Mouse (Mus musculus): ENCODE results near the gene Pknox2. TPM values are rescaled to one million over a fixed set of nuclear protein-coding genes. Genes with fewer than 3 reads are reported as not detected.

Pknox2 gene
- polyA plus RNA-seq, 1 experiment from 2014 or later, result 27.1 TPM

DNA sequence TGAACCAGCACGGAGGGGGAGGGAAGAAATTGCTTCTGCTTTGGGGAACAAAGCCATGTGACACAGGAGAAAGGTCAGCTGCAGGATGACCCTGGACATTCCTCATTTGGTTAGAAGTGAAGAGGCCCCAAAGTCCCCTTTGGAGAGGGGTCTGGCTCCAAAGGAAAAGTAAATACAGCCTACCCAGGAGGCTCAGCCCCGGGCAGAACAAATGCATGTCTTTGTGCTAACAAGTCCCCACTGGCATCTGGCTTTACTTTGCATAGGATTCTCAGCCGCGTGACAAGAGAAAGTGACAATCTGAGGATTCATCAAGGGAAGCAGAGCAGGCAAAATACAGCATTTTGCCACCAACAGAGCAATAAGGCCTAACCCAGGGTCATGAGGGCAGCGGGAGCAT, 54.1 kb downstream of the Pknox2 start:
- Histone ChIP-seq H3K27me3 (no peaks in the 10 kb centered on the region), H3K9ac (peak overlapping the region; percentile 21; the same call in 1 of the 2 replicates), H3K27ac (peak overlapping the region; percentile 38; the same call in 1 of the 2 replicates), H3K4me1 (peaks cover 41% of the 10 kb centered on the region), H3K36me3 (replicated peaks) (no peaks in the 10 kb centered on the region), H3K4me3 (replicated peaks) (no peak overlapping the region), H3K9me3 (no peaks in the 10 kb centered on the region), H3K4me2 (no peak overlapping the region)
- ATAC-seq (ENCODE audit: low FRiP score), result no peak
- 3% methylated on average over 5 of the region's 5 CpGs for WGBS

DNA sequence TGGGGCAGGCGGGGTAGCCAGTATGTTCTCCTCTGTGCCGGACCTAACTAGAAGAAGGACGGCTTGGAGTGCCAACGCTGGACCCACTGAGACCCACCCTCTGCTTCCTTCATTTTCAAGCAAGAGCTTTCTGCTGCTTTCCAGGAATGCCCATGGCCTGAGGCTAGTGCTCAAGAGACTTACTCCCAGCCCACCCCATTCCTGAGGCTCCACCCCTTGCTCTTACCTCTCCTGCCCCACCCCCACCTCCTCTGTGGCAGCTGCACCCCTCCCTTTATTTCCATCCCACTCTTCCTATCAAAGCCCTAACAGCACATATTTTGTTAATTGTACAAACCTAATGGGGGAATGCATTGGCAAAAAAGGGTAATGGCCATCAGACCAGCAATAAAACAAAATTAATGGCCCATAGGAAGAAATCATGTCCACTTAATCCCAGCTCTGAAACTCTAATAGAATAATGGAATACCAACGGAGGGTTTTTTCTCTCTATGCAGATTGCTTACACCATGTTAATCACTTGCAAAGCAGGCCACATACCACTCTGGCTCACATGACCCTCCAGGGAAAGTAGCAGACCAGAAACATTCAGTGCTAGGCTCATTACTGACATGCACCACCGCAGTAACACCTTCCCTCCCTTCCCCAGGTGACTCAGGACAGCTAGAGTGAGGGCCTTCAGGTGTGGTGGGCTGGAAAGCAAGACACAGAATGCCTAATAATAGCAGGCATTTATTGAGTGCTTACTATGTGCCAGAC, 57.1 kb downstream of the Pknox2 start:
- Histone ChIP-seq H3K4me3 (replicated peaks) (no peak overlapping the region), H3K27me3 (no peaks in the 10 kb centered on the region), H3K4me1 (peaks cover 44% of the 10 kb centered on the region), H3K4me2 (0 out of 2 replicates have a peak overlapping the region, but pooled peaks have one; percentile 4), H3K27ac (0 out of 2 replicates have a peak overlapping the region, but pooled peaks have one; percentile 19), H3K36me3 (replicated peaks) (no peaks in the 10 kb centered on the region), H3K9me3 (no peaks in the 10 kb centered on the region), H3K9ac (no peak overlapping the region)
- WGBS, result 26% methylated on average over 6 of the region's 6 CpGs
- ATAC-seq (ENCODE audit: low FRiP score), result peak; percentile 49

DNA sequence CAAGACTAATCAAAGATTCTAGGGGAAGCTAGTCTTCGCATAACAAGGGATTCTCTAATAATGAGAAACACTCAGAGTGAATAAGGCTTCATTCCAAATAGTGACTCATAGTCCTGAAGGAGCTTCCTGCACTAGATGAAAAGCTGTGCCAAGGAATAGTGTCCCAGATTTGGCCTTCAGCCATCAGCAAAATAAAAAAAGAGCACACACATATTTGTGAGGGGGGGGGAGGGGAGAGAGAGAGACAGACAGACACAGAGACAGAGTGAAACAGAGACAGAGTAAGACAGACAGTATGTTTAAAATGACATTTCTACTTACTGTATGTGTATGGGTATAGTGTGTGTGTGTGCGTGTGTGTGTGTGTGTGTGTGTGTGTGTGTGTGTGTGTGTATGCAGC, 61.8 kb downstream of the Pknox2 start:
- peaks cover 5% of the 10 kb centered on the region; the same call in 1 of the 2 replicates for H3K36me3 ChIP-seq (replicated peaks)
- H3K9me3 ChIP-seq, result no peaks in the 10 kb centered on the region
- WGBS, result 61% methylated on average over 2 of the region's 2 CpGs
- no peak overlapping the region for H3K4me3 ChIP-seq (replicated peaks)
- peaks cover 18% of the 10 kb centered on the region for H3K4me1 ChIP-seq
- ATAC-seq (ENCODE audit: low FRiP score), result no peak
- no peak overlapping the region for H3K27ac ChIP-seq
- H3K27me3 ChIP-seq, result no peaks in the 10 kb centered on the region
- no peak overlapping the region for H3K4me2 ChIP-seq
- H3K9ac ChIP-seq, result no peak overlapping the region

DNA sequence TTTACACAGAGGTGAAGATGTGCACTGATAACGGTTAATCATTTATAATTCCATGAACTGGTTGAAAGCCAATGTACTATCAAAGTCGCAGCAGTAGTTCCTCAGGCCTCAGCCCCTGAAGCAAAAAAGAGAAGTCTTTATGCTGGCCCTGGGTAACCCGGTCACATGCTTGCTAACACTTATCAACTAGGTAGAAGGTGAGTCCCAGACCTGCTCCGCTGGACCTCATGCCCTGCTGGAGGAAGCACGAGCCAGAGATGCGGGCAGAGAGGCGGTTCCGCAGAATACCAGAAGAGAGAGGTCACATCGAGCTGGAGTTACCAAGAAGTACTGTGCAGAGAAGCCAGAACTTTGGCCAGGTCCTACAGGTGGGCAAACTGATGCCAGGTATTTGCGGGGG, 65.0 kb downstream of the Pknox2 start:
- WGBS, result 98% methylated on average over 10 of the region's 10 CpGs
- no peak overlapping the region for H3K4me2 ChIP-seq

DNA sequence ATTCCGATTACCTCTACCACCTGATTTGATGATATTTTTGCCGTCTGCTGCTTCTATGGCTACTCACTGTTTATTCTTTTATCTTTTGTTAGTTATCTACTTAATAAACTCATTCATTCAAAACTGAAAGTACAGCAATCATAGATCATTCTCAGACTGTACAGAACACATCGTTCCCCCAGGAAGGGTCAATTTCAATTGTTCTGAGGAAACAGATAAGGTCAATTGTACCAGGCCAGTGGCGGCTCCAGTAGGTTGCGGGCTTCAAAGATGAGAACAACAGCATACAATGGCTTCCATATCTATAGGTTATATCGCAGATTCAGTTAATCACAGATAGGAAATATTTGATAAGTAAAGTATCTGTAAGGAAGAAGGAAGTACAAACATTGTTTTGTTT, 66.9 kb downstream of the Pknox2 start:
- 90% methylated on average over 6 of the region's 6 CpGs for WGBS
- Histone ChIP-seq H3K27ac (no peak overlapping the region), H3K9me3 (no peaks in the 10 kb centered on the region), H3K4me2 (no peak overlapping the region), H3K4me1 (peaks cover 25% of the 10 kb centered on the region), H3K4me3 (replicated peaks) (no peak overlapping the region), H3K36me3 (replicated peaks) (peaks cover 5% of the 10 kb centered on the region; the same call in 1 of the 2 replicates), H3K27me3 (no peaks in the 10 kb centered on the region), H3K9ac (no peak overlapping the region)
- ATAC-seq (ENCODE audit: low FRiP score), result no peak

More for the DNA sequence above, 65.0 kb downstream of the Pknox2 start:
- Histone ChIP-seq H3K9me3 (no peaks in the 10 kb centered on the region), H3K9ac (no peak overlapping the region), H3K36me3 (replicated peaks) (peaks cover 5% of the 10 kb centered on the region; the same call in 1 of the 2 replicates), H3K4me1 (peaks cover 15% of the 10 kb centered on the region), H3K27me3 (no peaks in the 10 kb centered on the region), H3K27ac (no peak overlapping the region), H3K4me3 (replicated peaks) (no peak overlapping the region)
- ATAC-seq (ENCODE audit: low FRiP score), result no peak

DNA sequence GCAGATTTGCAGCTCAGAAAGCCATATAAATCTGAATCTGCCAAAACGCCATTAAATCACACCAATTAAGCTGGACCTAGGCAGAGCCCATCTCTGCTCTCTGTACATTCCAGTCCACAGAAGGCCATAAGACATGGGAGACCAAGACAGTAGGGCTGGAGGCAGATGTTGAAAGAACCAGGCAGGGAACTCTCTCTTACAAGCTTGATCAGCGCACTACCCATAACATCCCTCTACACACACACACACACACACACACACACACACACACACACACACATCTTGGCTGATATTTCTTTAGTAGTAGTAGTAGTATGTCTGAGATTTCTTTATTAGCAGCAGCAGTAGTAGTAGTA, 70.2 kb downstream of the Pknox2 start:
- Histone ChIP-seq H3K36me3 (replicated peaks) (peaks cover 3% of the 10 kb centered on the region; the same call in 1 of the 2 replicates), H3K4me1 (peaks cover 21% of the 10 kb centered on the region), H3K27me3 (no peaks in the 10 kb centered on the region), H3K9me3 (no peaks in the 10 kb centered on the region), H3K27ac (peak overlapping the region; percentile 75), H3K9ac (peak overlapping the region; percentile 33; the same call in 1 of the 2 replicates), H3K4me2 (peak overlapping the region; percentile 35), H3K4me3 (replicated peaks) (0 out of 2 replicates have a peak overlapping the region, but pooled peaks have one; percentile 8)
- peak; percentile 39 for ATAC-seq (ENCODE audit: low FRiP score)
- WGBS, result 45% methylated on average over 2 of the region's 2 CpGs

DNA sequence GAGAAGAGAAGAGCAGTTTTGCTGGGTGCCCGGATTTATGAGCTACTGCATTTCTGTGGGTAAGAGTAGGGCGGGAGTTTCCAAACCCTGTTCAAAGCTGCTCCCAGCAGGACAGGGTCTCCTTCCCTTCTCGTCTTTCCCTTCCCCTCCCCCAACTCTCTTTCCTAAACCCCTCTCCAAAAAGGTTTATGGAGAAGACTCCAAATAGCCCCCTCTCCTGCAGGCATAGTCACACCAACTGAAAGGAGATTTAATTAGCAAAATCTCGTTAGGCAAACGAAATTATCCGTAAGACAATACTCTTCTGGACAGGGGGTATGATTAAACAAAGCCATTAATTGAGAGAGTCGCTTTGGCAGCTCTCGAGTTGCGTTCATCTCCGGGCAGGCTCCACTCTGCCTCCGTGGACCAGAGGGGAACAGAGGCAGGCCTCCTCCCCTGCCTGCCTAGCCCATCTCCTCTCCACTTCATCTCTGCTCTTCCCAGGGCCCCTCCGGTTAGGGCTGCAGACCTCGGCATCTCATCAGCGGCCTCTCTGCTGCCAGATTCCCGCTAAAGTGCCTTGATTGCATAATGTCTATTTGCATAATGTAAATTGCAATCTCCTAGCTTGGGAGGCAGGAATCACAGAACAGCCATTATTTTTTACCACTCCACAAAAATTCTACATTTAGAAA, 70.7 kb downstream of the Pknox2 start:
- ATAC-seq (ENCODE audit: low FRiP score), result peak; percentile 88
- H3K27ac ChIP-seq, result peak overlapping the region; percentile 75
- H3K9me3 ChIP-seq, result no peaks in the 10 kb centered on the region
- H3K27me3 ChIP-seq, result no peaks in the 10 kb centered on the region
- peaks cover 22% of the 10 kb centered on the region for H3K4me1 ChIP-seq
- WGBS, result 2% methylated on average over 15 of the region's 15 CpGs
- H3K9ac ChIP-seq, result peak overlapping the region; percentile 33; the same call in 1 of the 2 replicates
- H3K36me3 ChIP-seq (replicated peaks), result no peaks in the 10 kb centered on the region
- H3K4me2 ChIP-seq, result peak overlapping the region; percentile 35
- H3K4me3 ChIP-seq (replicated peaks), result no peak overlapping the region

DNA sequence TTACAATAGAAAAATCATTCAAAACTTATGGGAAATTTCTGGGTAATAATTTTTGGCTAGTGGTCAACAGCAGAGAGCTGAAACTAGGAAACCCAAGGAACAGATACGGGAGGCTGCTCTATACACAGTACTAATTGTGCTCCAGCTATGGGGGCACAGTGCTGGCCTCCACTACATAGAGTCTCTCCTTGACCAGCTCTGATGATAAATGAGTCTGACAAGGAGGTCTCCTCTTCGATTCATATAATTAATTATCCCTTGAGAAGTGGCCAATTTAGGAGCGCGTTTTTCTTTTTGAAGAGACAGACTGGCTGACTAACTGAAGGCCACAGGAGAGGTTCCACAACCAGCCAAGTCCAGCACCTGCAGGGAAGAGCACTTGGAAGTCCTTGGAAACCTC, 71.3 kb downstream of the Pknox2 start:
- 40% methylated on average over 4 of the region's 4 CpGs for WGBS
- 0 out of 2 replicates have a peak, but pooled peaks have one; percentile 2 for ATAC-seq (ENCODE audit: low FRiP score)
- H3K27me3 ChIP-seq, result no peaks in the 10 kb centered on the region
- peak overlapping the region; percentile 35 for H3K4me2 ChIP-seq
- no peaks in the 10 kb centered on the region for H3K36me3 ChIP-seq (replicated peaks)
- H3K4me1 ChIP-seq, result peaks cover 28% of the 10 kb centered on the region
- H3K4me3 ChIP-seq (replicated peaks), result no peak overlapping the region
- no peak overlapping the region for H3K9ac ChIP-seq
- no peaks in the 10 kb centered on the region for H3K9me3 ChIP-seq
- H3K27ac ChIP-seq, result peak overlapping the region; percentile 75; the same call in 1 of the 2 replicates

DNA sequence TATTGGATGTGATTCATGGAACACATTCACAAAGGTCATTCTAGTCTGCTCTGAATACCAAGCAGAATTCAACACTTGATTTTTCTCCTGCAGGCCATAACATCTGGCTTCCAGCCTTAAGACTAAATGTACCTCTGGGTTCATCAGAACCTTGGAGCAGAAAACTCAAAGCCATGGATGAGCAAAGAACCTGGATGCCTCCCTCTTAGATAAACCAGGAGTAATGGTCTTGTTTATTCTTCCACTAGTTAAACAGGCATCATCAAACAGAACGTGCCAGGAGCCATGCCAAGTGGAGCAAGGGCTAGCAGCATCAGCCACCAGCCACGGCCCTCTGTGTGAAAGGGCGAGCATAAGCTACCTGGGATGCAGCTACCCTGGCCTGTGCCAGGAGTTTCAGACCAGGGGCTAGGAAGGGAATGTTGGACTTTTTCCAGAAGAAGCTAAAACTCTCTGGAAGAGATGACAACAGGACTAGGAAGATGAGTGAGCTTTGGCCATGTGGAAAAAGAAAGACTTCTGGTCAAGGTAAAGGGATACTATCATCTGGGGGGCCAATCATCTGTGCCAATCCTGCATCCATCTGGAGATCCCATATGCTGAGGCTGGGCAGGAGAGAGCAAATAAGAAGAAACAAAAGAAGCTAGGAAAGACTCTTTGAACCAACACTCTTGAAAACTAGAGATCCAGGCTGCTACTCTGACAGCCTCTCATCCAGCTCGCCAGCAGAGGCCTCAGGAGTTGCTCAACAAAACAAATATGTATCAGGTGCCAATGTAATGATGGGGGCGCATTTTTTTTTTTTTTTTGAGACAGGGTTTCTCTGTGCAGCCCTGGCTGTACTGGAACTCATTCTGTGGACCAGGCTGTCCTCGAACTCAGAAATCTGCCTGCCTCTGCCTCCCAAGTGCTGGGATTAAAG, 77.6 kb downstream of the Pknox2 start:
- no peak overlapping the region for H3K9ac ChIP-seq
- H3K27ac ChIP-seq, result no peak overlapping the region
- no peak overlapping the region for H3K4me2 ChIP-seq
- H3K4me1 ChIP-seq, result peaks cover 37% of the 10 kb centered on the region
- H3K36me3 ChIP-seq (replicated peaks), result no peaks in the 10 kb centered on the region
- no peak overlapping the region for H3K4me3 ChIP-seq (replicated peaks)
- no peak for ATAC-seq (ENCODE audit: low FRiP score)
- no peaks in the 10 kb centered on the region for H3K9me3 ChIP-seq
- no peaks in the 10 kb centered on the region for H3K27me3 ChIP-seq
- WGBS, result 86% methylated on average over 6 of the region's 6 CpGs

DNA sequence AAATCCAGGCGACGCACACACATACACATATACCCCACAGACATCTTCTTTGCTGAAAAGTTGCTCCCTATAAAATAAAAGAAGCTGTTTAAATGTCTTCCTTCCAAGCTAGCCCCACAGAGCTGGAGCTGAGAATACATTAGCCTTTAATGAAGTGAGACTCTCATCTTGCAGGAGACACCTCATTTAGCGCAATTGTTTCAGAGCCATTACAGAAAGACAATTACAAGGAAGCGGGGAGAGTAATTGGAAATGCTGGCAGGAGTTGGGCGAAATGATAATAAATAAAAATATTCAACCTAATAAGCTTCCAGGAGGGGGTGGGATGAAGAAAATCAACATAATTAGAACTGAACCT, 79.8 kb downstream of the Pknox2 start:
- no peak for ATAC-seq (ENCODE audit: low FRiP score)
- no peak overlapping the region for H3K9ac ChIP-seq
- no peaks in the 10 kb centered on the region for H3K27me3 ChIP-seq
- 0 out of 2 replicates have a peak overlapping the region, but pooled peaks have one; percentile 11 for H3K4me2 ChIP-seq
- H3K36me3 ChIP-seq (replicated peaks), result no peaks in the 10 kb centered on the region
- peak overlapping the region; percentile 65 for H3K27ac ChIP-seq
- peaks cover 37% of the 10 kb centered on the region for H3K4me1 ChIP-seq
- H3K4me3 ChIP-seq (replicated peaks), result no peak overlapping the region
- 48% methylated on average over 5 of the region's 5 CpGs for WGBS
- H3K9me3 ChIP-seq, result no peaks in the 10 kb centered on the region

DNA sequence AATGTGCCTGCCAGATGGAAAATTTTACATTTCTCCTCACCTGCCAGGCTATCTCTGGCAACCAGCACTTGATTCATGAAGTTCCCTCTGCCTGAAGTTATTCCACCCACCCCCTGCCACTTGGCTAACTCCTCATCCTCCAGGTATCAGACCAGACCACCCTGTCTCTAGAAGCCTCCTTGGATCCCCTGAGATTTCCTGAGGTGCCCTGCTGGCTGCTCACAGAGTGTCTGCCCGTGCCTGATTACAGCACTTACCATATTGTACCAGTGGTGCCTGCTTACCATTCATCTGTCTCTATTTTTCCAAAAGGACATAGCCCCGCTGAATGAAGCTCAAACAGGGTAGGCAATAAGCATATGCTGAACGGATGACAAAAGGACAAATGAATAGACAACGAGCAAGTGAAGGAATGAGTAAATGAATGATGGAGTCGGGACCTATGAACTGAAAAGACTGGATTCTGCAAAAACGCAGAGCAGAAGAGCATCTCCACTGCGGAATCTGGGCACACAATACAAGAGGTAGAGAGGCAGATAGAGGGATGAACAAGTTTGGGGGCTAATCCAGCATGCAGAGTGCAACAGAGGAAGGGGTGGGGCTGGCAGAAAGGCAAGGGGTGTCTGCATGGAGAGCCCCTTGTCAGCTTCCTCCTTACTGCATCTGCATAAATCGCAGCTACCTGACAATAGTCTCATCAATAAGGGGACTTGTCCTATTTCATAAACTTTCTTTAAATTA, 80.3 kb downstream of the Pknox2 start:
- H3K4me3 ChIP-seq (replicated peaks), result no peak overlapping the region
- WGBS, result 46% methylated on average over 8 of the region's 8 CpGs
- H3K9me3 ChIP-seq, result no peaks in the 10 kb centered on the region
- ATAC-seq (ENCODE audit: low FRiP score), result peak; percentile 30; the same call in 1 of the 2 replicates
- H3K4me2 ChIP-seq, result peak overlapping the region; percentile 11; the same call in 1 of the 2 replicates
- H3K27me3 ChIP-seq, result no peaks in the 10 kb centered on the region
- H3K4me1 ChIP-seq, result peaks cover 39% of the 10 kb centered on the region
- H3K36me3 ChIP-seq (replicated peaks), result no peaks in the 10 kb centered on the region
- H3K27ac ChIP-seq, result peak overlapping the region; percentile 65
- no peak overlapping the region for H3K9ac ChIP-seq
